Mouse (Mus musculus): ENCODE measurements around the gene Atp8a1. TPM values are rescaled to one million over a fixed set of nuclear protein-coding genes. Genes with fewer than 3 reads are reported as not detected.

Gene Atp8a1
- total RNA-seq, 2 experiments from 2014 or later: 16.6 to 36.1 TPM

GRCm38 (mm10) chr5:67778026-67778425 is 69.2 kb downstream of the Atp8a1 start:
- no peak for DNase-seq (ENCODE audit: low spot score in 2 of 2)

DNA sequence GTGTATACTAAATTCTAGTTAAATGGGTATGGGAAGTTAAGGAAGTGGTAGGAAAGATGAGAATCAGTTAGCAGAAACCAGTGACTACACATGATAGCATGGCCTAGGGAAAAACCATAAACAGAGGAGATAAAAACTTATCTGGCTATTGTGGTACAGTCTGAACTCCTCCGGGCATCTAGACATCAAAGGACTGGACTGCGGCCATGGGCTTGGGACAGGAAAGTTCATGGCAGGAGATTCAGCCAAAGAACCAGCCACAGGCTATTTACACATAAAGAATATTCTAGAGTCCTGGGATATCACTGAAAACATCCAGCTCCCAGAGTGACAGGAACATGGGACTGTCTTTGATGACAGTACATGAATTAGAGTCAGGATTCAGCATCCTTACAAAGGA is 73.0 kb downstream of the Atp8a1 start:
- DNase-seq (ENCODE audit: low spot score in 2 of 2): no peak

GRCm38 (mm10) chr5:67768708-67769107 is 78.5 kb downstream of the Atp8a1 start:
- peak; percentile 14 to 34 for DNase-seq (ENCODE audit: low spot score in 2 of 2)

DNA sequence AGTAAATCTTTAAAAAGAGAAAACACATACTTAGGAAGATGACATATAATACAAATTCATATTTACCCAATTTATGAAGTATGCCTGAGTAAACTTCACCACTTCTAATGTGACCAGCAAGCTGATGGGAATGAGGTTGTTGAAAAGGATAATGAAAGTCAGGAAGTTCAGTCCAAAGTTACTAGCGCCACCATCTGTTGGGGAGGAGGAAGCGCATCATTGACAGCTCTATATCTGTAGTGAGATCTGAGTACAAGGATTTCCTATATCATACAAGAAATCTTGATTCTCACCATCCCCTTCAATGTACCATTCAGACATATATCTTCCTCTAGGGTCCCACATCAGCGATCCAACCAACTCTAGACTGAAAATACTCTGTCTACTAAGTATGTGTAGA is 82.4 kb downstream of the Atp8a1 start:
- DNase-seq (ENCODE audit: low spot score in 2 of 2): no peak

DNA sequence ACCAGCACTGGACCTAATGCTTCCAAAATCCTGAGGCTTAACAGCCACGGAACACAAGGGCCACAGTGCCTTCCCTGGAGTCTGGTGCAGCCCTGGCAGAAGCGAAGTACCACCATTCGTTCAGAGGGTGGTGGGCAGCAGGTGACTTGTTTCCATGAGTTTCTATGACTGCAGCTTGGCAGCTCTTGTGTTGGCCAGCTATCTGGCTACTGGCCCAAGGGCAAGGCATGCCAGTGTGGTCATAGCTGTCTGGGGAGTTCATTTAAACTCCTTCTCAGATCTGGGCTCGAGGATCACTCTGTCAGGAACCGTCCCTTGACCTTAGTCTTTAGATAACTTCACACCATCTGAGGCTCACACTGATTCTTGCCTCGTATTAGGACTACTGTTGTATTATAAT is 89.1 kb downstream of the Atp8a1 start:
- peak in 1 of 2 experiments; percentile 26 for DNase-seq (ENCODE audit: low spot score in 2 of 2)

DNA sequence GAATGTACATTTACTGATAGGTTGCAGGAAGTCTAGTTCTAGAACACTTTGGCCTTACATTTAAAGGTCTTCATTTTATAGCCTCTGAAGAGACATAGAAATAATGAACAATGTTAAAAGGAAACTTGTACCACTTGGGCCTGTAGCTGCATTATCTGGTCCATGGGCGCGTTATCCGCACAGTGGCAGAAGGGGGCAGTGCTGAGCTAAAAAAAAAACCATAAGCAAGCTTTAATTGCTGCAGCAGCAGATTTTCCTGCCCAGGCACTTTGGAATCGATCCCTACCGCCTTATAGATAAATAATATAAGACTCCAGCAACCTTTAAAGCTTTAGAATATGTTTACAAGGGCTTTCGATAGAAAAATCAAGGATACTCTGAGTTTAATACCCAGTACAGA is 91.1 kb downstream of the Atp8a1 start:
- DNase-seq (ENCODE audit: low spot score in 2 of 2): peak; percentile 39 to 50

- no peak for DNase-seq (ENCODE audit: low spot score in 2 of 2)
These were observed 94.2 kb downstream of the Atp8a1 start for GRCm38 (mm10) chr5:67753057-67753456.

DNA sequence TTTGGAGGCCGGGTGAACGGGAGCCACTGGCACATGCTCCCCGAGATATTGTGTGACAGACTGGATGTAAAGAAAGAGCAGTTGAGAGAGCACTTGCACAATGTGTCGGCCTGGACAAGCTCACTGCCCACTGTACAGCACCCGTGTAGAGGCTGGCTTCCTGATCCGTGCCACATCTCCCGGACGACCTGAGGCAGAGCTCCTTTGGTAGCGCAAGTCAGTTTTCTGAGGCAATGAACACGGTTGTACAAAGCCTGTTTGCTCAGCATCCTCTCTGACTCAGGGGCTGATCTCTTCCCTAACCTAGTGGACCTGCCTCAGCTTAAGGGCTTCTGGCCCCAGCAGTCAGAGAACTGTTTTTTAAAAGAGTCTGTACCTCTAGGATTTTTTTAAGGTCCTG is 94.6 kb downstream of the Atp8a1 start:
- no peak for DNase-seq (ENCODE audit: low spot score in 2 of 2)

- DNase-seq (ENCODE audit: low spot score in 2 of 2): peak in 1 of 2 experiments; percentile 12
These were observed 95.2 kb downstream of the Atp8a1 start for GRCm38 (mm10) chr5:67752007-67752406.

DNA sequence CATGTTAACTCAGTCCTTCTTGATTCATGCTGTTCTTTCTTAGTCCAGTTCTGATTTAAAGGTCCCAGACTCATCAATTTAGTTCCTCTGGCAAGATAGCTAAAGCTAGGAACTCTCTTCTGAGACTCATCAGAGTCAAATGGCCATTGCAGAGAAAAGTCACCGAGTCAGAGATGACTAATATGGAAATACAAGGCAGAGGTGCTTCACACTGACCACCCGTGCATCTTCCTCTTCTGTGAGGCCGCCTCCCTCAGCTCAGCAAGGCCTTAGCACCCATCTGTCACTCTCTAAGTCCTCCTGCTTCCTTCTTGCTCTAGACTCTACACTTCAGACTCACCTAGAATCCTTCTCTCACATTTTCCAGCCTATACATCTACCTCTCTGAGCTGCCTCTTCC is 108.0 kb downstream of the Atp8a1 start:
- no peak for DNase-seq (ENCODE audit: low spot score in 2 of 2)

- no peak for DNase-seq (ENCODE audit: low spot score in 2 of 2)
These were observed 109.1 kb downstream of the Atp8a1 start for GRCm38 (mm10) chr5:67738133-67738532.

- no peak for DNase-seq (ENCODE audit: low spot score in 2 of 2)
These were observed 111.5 kb downstream of the Atp8a1 start for GRCm38 (mm10) chr5:67735771-67736170.

DNA sequence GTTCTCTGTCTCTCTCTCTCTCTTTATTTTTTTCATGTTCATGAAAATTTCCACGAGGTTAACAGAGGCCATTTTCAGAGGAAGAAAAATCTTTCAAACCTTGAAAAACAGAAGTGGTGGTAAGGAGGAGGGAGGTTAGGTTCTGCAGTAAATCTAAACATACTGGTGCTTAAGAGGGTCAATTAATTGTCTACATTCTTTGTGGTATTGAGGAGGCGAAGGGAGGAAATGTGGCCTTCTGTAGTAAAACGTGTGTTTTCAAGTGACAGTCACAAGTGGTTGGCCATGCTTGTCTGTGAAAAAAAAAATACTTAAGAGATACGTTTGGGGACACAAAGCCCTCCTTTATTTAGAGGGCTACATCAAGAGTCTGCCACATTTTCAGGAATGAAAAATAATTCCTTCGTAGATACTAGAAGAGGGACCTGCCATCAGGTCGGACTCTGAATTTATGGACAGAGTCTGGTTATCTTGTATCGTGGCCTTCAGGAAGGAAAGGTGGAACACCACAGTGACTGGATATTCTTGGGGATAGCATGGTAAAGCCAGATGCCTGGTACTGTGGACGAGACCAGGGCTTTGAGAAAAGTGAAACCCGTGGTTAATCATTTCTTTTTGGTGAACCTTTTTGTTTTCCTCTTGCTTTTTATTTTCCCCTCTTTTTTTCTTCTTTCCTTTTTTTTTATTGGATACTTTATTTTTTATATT is 113.5 kb downstream of the Atp8a1 start:
- DNase-seq (ENCODE audit: low spot score in 2 of 2): no peak

GRCm38 (mm10) chr5:67733150-67733549 is 114.1 kb downstream of the Atp8a1 start:
- DNase-seq (ENCODE audit: low spot score in 2 of 2): no peak

DNA sequence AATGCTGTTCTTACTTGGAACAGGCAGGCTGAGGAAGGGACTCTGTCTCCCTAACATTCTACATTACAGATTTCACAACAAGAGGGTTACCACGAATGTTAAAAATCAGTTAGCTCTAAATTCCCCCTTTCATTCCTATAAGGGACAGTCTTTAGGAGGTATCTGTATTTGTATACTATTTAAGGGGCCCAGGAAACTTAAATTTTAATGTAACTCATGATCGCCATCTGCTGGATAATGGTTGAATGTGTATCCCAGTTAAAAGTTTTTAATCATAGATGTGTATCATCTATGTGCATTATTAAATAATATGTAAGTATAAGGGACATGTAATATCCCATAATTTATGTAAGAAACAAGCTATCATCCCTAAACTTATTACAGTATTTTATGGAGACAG is 119.5 kb downstream of the Atp8a1 start:
- DNase-seq (ENCODE audit: low spot score in 2 of 2): no peak

GRCm38 (mm10) chr5:67726810-67727209 is 120.4 kb downstream of the Atp8a1 start:
- no peak for DNase-seq (ENCODE audit: low spot score in 2 of 2)

- DNase-seq (ENCODE audit: low spot score in 2 of 2): no peak
These were observed 145.6 kb downstream of the Atp8a1 start for GRCm38 (mm10) chr5:67701641-67702040.

DNA sequence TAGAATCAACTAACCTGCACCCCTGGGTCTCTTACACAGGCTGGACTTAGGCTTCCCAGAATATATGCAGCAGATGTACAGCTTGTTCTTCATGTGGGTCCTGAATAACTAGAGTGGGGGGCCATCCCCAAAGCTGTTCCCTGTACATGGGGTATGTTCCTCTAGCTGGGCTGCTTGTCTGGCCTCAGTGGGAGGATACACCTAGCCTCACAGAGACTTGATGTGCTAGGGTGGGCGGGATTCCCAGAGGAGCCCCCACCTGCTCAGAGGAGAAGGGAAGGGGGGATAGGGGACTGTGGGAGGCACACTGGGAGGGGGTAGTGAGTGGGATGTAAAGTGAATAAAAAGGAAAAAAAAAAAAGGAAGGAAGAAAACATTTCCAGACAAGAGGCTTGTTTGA is 147.8 kb downstream of the Atp8a1 start:
- no peak for DNase-seq (ENCODE audit: low spot score in 2 of 2)

DNA sequence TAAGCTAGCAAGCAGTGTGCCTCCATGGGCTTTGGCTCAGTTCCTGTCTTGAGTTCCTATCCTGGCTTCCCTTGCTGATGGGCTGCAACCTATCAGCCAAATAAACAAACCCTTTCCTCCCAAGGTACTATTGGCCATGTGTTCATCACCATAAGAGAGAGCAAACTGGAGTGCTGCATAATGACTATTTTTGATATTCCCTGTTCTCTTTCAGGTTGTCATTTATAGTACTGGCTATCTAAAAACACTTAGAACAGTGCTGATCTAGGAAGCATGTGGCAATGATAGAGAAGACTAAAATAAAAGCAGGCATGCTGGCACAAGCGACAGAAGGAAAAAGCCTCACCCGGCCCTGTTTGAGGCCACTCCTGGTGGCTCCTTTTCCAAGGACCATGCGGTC is 149.1 kb downstream of the Atp8a1 start:
- no peak for DNase-seq (ENCODE audit: low spot score in 2 of 2)

- no peak for DNase-seq (ENCODE audit: low spot score in 2 of 2)
These were observed 150.3 kb downstream of the Atp8a1 start for GRCm38 (mm10) chr5:67696741-67697596.

DNA sequence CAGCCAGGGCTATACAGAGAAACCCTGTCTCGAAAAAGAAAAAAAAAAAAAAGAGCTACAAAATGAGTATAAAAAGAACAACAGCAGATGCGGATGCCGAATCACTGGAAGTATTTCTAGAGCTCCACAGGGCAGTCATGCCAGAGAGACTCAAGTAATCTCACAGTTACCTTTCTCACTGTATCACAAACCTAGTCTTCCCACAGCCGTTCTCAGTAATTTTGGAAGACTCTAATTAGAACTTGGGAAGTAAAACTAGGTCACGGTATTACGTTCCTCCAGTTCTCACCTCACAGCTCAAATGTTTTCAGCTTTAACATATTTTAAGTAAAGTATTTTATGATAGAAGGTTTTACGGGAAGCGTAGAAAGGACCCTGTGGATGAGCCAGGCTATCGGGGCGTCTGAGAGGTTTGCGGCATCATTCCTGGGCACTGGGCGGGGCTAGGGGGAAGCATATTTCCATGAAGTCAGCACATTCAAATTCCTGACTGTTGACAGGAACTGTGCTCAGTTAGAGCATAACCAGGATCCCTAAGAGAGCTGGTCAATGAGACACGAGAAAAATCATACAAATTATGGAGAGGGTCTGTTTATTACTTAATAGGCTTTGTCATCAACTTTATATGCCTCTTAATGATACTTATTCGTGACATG is 152.1 kb downstream of the Atp8a1 start:
- DNase-seq (ENCODE audit: low spot score in 2 of 2): no peak

- no peak for DNase-seq (ENCODE audit: low spot score in 2 of 2)
These were observed 156.9 kb downstream of the Atp8a1 start for GRCm38 (mm10) chr5:67690336-67690735.

Data from adrenal gland, adult 18-20 months (tissue).